Mouse (Mus musculus) heart, adult 18-20 months (tissue): ENCODE measurements around the gene Mall. TPM values are rescaled to one million over a fixed set of nuclear protein-coding genes. Genes with fewer than 3 reads are reported as not detected.

Source experiments
- DNase-seq, 2 experiments: peaks; one replicate each; pipeline ENCODE4 v3.0.0; 2021 to 2022; ENCODE audit warnings: mixed read lengths in 1 of 2
- long read RNA-seq, 2 experiments: library from polyadenylated mRNA; stranded (forward); transcript quantifications; one replicate each; pipeline ENCODE4 v2.0.0; 2021
- total RNA-seq, 2 experiments: library from RNA; stranded (reverse); gene quantifications; 2 replicates each; pipeline ENCODE4 v1.2.3; 2021

Mall gene
- 1 to 10 TPM; 6.7 to 7.0 TPM for total RNA-seq
- long read RNA-seq, experiment 1, partial matches to known transcripts: 0 of 7 reads
- long read RNA-seq, experiment 1, other reads (novel, unspliced or antisense): 3 of 7 reads
- long read RNA-seq, experiment 2, partial matches to known transcripts: 0 of 6 reads
- long read RNA-seq, experiment 2, other reads (novel, unspliced or antisense): 6 of 6 reads

GRCm38 (mm10) chr2:127729671-127730070 is at the start of gene Mall:
Gene Mall, minus strand, starts transcription at chr2:127729932.
- DNase-seq: peak; percentile 41 to 52

- DNase-seq: no peak
Measured at GRCm38 (mm10) chr2:127778451-127778850, 48.7 kb upstream of the Mall start.

GRCm38 (mm10) chr2:127775013-127775412 is 45.3 kb upstream of the Mall start:
- DNase-seq: no peak

GRCm38 (mm10) chr2:127774578-127774941 is 44.8 kb upstream of the Mall start:
- no peak for DNase-seq

- no peak for DNase-seq
Measured at GRCm38 (mm10) chr2:127773938-127774577, 44.3 kb upstream of the Mall start.

- DNase-seq: no peak
Measured at GRCm38 (mm10) chr2:127761587-127761986, 31.9 kb upstream of the Mall start.

GRCm38 (mm10) chr2:127760429-127761000 is 30.8 kb upstream of the Mall start:
- no peak for DNase-seq

GRCm38 (mm10) chr2:127760014-127760413 is 30.3 kb upstream of the Mall start:
- no peak for DNase-seq

GRCm38 (mm10) chr2:127759157-127759880 is 29.6 kb upstream of the Mall start:
- peak; percentile 29 to 46 for DNase-seq

- peak; percentile 41 to 42 for DNase-seq
Measured at GRCm38 (mm10) chr2:127757171-127757570, 27.4 kb upstream of the Mall start.

- DNase-seq: no peak
Measured at GRCm38 (mm10) chr2:127754113-127754512, 24.4 kb upstream of the Mall start.

- no peak for DNase-seq
Measured at GRCm38 (mm10) chr2:127751849-127752610, 22.3 kb upstream of the Mall start.

- DNase-seq: no peak
Measured at GRCm38 (mm10) chr2:127749376-127749775, 19.6 kb upstream of the Mall start.

GRCm38 (mm10) chr2:127748316-127748715 is 18.6 kb upstream of the Mall start:
- no peak for DNase-seq

GRCm38 (mm10) chr2:127742637-127743036 is 12.9 kb upstream of the Mall start:
- no peak for DNase-seq

- no peak for DNase-seq
Measured at GRCm38 (mm10) chr2:127740756-127741519, 11.2 kb upstream of the Mall start.

GRCm38 (mm10) chr2:127737885-127738284 is 8.2 kb upstream of the Mall start:
- DNase-seq: peak in 1 of 2 experiments; percentile 33

- DNase-seq: peak; percentile 36 to 74
Measured at GRCm38 (mm10) chr2:127736631-127737209, 7.0 kb upstream of the Mall start.

- DNase-seq: no peak
Measured at GRCm38 (mm10) chr2:127735512-127736145, 5.9 kb upstream of the Mall start.

GRCm38 (mm10) chr2:127734889-127735288 is 5.2 kb upstream of the Mall start:
- DNase-seq: no peak
